Mouse (Mus musculus) spleen, postnatal 36 days (tissue): ENCODE data around the gene Rabepk.
"Not testable (repeated sequence)": the region's sequence is repeated elsewhere in the genome, so short reads cannot be mapped to it uniquely, and the experiment has no call there.

Experiments
- DNase-seq, 2 experiments: peaks; one replicate each; pipeline ENCODE4 v3.0.0; 2022; ENCODE audit warnings: low spot score in 2 of 2, mixed read lengths in 1 of 2

The Rabepk gene

GRCm38 (mm10) chr2:34764801-34765200 lies 34.9 kb downstream of the Rabepk start:
- no peak for DNase-seq

GRCm38 (mm10) chr2:34762872-34763271 lies 36.8 kb downstream of the Rabepk start:
- DNase-seq: no peak

- DNase-seq: no peak
Measured at GRCm38 (mm10) chr2:34762174-34762573, 37.5 kb downstream of the Rabepk start.

- DNase-seq: not testable (repeated sequence)
Measured at GRCm38 (mm10) chr2:34761272-34761671, 38.4 kb downstream of the Rabepk start.

GRCm38 (mm10) chr2:34757341-34757740 lies 42.4 kb downstream of the Rabepk start:
- DNase-seq: no peak

GRCm38 (mm10) chr2:34754551-34755358 lies 45.0 kb downstream of the Rabepk start, which contains the start of gene Gapvd1:
Gene Gapvd1 (minus strand): TSS chr2:34755232.
- peak; percentile 5 to 33 for DNase-seq

- peak; percentile 89 for DNase-seq
Measured at GRCm38 (mm10) chr2:34753811-34754550, 45.7 kb downstream of the Rabepk start.

GRCm38 (mm10) chr2:34750245-34750644 lies 49.5 kb downstream of the Rabepk start:
- no peak for DNase-seq

- DNase-seq: no peak
Measured at GRCm38 (mm10) chr2:34748479-34748878, 51.2 kb downstream of the Rabepk start.

- no peak for DNase-seq
Measured at GRCm38 (mm10) chr2:34745673-34746072, 54.0 kb downstream of the Rabepk start.

GRCm38 (mm10) chr2:34744476-34744875 lies 55.2 kb downstream of the Rabepk start:
- DNase-seq: no peak

GRCm38 (mm10) chr2:34742675-34743074 lies 57.0 kb downstream of the Rabepk start:
- DNase-seq: no peak

- DNase-seq: peak in 1 of 2 experiments; percentile 12
Measured at GRCm38 (mm10) chr2:34741390-34742159, 58.1 kb downstream of the Rabepk start.

GRCm38 (mm10) chr2:34739684-34740391 lies 59.9 kb downstream of the Rabepk start:
- DNase-seq: peak; percentile 5 to 45

- no peak for DNase-seq
Measured at GRCm38 (mm10) chr2:34737911-34738310, 61.8 kb downstream of the Rabepk start.

- no peak for DNase-seq
Measured at GRCm38 (mm10) chr2:34736626-34737025, 63.1 kb downstream of the Rabepk start.
